Mouse (Mus musculus) adrenal gland, postnatal 4 days (tissue): ENCODE results near the gene Znrf3. TPM values are rescaled to one million over a fixed set of nuclear protein-coding genes. Genes with fewer than 3 reads are reported as not detected.
"Not testable (repeated sequence)": the region's sequence is repeated elsewhere in the genome, so short reads cannot be mapped to it uniquely, and the experiment has no call there.

Experiments used
- DNase-seq, 2 experiments: peaks; one replicate each; pipeline ENCODE4 v3.0.0; 2021 to 2022; ENCODE audit warnings: low spot score in 2 of 2, mixed read lengths in 2 of 2
- long read RNA-seq, 2 experiments: library from polyadenylated mRNA; stranded (forward); transcript quantifications; one replicate each; pipeline ENCODE4 v2.0.0; 2021
- total RNA-seq, 2 experiments: library from RNA; stranded (reverse); gene quantifications; 2 replicates each; pipeline ENCODE4 v1.2.3; 2021

Gene Znrf3
- total RNA-seq, result 10 to 100 TPM; 44.3 to 44.6 TPM
- long read RNA-seq, experiment 1, full-length matches to known transcripts, result 2 of 4 reads
- long read RNA-seq, experiment 1, partial matches to known transcripts, result 1 of 4 reads
- long read RNA-seq, experiment 1, other reads (novel, unspliced or antisense), result 1 of 4 reads
- long read RNA-seq, experiment 2, full-length matches to known transcripts, result 4 of 7 reads
- long read RNA-seq, experiment 2, partial matches to known transcripts, result 1 of 7 reads
- long read RNA-seq, experiment 2, other reads (novel, unspliced or antisense), result 2 of 7 reads

- peak; percentile 92 to 97 for DNase-seq
Measured at GRCm38 (mm10) chr11:5444599-5445451, at the start of gene Znrf3. Gene Znrf3, minus strand, starts transcription at chr11:5444847.

DNA sequence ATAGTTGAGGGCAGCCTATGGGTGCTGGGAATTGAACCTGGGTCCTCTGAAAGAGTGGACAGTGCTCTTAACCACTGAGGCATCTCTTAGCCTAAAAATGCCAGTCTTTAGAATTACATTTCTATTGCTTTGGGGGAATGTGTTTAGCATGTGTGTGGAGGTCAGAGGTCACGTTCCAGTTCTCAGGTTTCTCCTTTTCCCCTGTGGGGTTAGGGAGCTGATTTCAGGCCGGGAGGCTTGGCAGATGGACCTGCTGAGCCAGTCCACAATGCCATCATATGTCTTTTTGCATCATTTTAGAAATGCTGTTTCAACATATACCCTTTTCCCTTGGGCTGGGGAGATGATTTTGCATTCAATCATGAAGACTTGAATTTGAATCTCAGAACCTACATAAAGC, 49.2 kb upstream of the Znrf3 start:
- DNase-seq, result no peak

- no peak for DNase-seq
Measured at GRCm38 (mm10) chr11:5491912-5492311, 47.3 kb upstream of the Znrf3 start.

DNA sequence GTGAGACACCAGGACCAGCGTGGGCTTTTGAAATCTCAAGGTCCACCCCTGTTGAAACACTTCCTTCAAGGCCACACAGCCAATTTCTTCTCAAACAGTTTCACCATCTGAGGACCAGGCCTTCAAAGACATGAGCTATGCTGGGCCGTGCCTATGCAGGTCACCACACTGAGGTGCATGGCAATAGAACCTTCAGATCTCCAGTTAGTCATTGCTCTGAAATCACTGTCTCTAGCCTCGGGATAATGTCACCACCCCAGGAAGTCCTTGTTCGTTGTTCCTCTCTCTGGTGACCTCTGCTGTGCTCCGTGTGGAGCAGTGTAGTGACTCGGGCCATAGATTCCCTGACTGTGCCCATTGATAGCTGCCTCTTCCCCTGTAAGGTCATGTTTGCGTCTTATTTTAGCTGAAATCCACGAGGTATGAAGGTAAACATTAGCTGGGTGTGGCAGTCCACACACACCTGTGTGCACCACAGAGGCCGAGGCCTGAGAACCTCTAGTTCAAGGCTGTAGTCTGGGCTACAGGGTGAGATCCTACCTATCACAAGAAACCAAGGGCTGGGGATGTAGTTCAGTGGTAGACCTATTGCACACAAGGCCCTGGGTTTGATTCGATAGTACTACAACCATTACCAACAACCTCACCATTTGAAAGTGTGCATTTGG, 46.5 kb upstream of the Znrf3 start:
- no peak for DNase-seq

DNA sequence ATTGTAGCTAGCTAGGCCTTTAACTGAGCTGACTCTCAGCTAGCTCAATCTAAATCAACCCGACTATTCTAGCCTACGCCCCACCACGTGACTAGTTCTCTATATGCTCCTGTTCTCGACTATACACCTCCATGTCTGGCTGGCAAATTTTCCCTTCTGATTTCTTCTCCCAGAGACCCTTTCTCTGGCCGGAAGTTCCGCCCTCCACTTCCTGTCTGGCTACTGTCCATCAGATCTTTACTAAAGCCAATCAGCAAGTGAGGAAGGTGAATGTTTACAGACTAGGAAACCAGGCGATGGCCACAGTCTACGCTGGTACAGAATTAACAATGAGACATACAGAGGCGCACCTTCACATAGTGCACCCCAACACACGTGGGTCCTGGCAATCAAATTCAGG, 44.8 kb upstream of the Znrf3 start:
- DNase-seq, result not testable (repeated sequence)

GRCm38 (mm10) chr11:5485193-5486011, 40.8 kb upstream of the Znrf3 start:
- peak; percentile 47 to 68 for DNase-seq

DNA sequence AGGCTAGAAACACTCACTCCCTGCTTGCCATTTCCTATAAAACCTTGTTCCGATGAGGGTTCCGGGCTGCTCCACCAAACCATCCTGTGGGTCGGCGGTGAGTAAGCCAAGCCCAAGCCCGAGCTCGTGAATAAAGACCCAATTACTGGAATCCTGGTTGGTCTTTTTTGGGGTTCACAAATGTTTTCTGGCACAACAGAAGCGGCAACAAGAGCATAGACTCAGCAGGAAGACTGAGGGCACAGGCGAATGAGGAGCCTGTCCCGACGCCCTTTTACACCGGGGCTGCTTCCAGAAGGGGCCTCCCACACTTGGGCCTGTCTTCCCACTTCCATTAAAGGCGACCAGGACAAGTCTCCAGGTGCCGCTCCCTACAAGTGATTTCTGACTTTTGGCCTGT, 37.9 kb upstream of the Znrf3 start:
- DNase-seq, result no peak

- DNase-seq, result no peak
Measured at GRCm38 (mm10) chr11:5478831-5479230, 34.2 kb upstream of the Znrf3 start.

- DNase-seq, result no peak
Measured at GRCm38 (mm10) chr11:5478193-5478592, 33.5 kb upstream of the Znrf3 start.

DNA sequence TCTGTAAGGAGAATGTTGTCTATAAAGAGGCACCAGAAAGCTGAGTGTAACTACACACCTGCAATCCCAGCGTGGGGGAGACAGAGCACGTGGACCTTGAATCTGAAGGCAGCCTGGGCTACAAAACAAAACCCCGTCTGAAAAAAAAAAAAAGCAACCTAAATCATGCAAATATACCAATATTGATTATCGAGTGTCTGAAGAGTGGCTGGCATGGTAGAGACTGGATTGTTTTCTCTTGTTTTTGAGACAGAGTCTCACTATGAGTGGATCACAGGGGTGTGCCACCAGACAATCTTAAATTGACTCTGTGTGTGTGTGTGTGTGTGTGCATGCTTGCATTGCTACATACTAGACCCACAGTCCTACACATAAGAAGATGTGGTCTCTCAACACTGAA, 32.2 kb upstream of the Znrf3 start:
- DNase-seq, result no peak

DNA sequence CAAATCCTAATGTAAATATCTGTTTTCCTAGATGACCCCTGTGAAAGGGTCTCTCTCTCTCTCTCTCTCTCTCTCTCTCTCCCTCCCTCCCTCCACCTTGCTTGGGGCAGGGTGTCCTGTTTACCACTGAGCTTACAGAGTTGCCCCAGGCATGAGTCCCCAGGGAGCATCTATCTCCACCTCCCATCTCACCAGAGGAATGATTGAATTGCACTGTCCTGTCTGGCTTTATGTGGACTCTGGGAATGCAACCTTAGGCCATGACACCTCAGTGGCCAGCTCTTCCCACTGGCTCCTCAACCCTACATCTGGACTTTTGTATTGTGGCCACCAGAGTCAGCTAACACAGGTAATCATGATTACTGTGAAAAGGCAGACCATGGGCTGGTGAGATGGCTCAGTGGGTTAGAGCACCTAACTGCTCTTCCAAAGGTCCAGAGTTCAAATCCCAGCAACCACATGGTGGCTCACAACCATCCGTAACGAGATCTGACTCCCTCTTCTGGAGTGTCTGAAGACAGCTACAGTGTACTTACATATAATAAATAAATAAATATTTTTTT, 31.0 kb upstream of the Znrf3 start:
- DNase-seq, result not testable (repeated sequence)

- peak in 1 of 2 experiments; percentile 21 for DNase-seq
Measured at GRCm38 (mm10) chr11:5474130-5474529, 29.5 kb upstream of the Znrf3 start.

DNA sequence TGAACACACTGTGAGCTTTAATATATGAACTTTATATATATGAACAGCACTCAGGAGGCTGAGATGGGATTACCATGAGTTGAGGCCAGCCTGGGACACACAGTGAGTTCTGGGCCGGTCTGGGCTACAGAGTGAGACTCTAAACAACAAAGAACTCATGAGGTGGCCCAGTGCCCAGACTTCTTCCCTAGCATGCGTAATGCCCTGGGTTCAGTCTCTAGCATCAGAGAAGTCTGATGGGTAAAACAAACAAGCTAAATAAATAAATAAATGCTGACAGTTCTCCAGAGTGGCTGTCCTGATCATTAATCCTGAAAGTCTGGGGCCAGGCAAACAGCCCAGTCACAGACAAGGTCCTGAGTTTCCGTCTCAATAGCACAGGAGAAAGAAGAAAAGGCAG, 25.4 kb upstream of the Znrf3 start:
- DNase-seq, result no peak

- DNase-seq, result no peak
Measured at GRCm38 (mm10) chr11:5469084-5469483, 24.4 kb upstream of the Znrf3 start.

- no peak for DNase-seq
Measured at GRCm38 (mm10) chr11:5468471-5468870, 23.8 kb upstream of the Znrf3 start.

- DNase-seq, result no peak
Measured at GRCm38 (mm10) chr11:5451923-5452322, 7.3 kb upstream of the Znrf3 start.

- DNase-seq, result no peak
Measured at GRCm38 (mm10) chr11:5451341-5451740, 6.7 kb upstream of the Znrf3 start.

DNA sequence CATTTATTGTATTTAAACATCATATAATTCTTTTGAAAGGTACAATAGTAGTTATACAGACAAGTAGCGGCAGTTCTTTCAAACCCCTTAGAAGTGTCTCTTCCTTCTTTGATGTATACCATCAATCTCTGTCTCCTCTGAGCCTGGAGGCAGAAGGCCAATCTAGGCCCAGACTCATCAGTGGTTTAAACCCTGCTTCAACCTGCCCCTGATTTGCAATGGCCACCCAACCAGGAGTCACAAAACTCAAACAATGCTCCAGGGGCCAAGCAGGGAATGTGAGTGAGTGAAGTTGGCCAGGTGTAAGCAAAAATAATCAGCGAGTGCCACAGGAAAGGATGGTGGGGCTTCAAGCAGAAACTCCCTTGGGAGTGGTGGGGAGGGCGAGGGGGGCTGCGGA, 6.1 kb upstream of the Znrf3 start:
- no peak for DNase-seq

DNA sequence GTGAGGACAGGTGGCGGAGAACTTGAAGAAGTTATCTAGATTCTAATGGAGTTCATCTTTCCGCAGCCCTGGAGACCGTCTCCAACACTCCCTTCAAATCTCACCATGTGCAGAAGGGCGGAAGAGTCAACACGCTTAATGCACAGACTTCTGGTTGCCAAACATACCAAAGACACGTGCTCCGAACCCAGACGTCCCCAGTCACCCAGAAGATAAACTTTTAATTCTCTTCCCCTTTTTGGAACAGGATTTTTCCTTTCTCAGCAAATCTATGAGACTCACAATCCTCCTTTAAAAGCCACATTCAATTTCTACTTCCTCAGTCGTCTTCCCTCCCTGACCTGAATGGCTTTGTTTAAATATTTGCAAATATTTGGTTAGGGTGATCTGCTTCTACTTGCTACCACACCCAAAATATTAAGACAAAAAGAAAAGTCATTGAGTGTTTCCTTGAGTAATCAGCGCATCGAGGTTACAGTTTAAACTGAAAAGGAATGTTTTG, 856 bp upstream of the Znrf3 start:
- DNase-seq, result no peak

- peak; percentile 10 to 22 for DNase-seq
Measured at GRCm38 (mm10) chr11:5444234-5444598, 431 bp downstream of the Znrf3 start.
